Mouse (Mus musculus): ENCODE data around the gene Ppp2r5e.

Ppp2r5e gene

DNA sequence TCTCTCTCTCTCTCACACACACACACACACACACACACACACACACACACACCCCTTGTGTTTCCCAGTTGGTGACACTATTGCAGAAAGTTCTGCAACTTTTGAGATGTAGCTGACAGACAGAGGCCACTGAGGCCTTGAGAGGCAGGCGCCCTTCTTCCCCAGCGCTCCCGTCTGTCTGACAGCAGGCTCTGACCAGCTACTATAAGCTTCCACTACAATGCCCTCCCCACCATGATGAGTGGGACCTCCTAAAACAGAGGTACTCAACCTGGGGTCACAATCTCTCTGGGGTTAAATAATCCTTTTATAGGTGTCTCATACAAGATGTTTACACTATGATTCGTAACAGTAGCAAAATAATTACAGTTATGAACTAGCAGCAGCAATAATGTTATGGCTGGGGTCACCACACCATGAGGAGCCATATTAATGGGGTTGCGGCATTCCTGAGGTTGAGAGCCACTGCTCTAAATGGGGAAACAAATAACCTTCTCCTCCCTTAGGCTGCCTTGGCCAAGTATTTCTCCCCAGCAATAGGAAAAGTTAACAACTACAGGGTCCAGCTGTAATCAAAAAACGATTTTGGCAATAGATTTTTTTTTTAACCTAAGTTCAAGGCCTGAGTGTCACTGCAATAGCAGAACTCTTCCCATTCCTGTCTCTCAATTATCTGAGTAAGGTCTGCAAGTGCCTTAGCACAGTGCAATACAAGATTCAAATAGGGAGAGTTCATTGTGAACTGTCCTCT, 58.2 kb downstream of the Ppp2r5e start:
- no peak for DNase-seq (ENCODE audit: low spot score in 2 of 2)

DNA sequence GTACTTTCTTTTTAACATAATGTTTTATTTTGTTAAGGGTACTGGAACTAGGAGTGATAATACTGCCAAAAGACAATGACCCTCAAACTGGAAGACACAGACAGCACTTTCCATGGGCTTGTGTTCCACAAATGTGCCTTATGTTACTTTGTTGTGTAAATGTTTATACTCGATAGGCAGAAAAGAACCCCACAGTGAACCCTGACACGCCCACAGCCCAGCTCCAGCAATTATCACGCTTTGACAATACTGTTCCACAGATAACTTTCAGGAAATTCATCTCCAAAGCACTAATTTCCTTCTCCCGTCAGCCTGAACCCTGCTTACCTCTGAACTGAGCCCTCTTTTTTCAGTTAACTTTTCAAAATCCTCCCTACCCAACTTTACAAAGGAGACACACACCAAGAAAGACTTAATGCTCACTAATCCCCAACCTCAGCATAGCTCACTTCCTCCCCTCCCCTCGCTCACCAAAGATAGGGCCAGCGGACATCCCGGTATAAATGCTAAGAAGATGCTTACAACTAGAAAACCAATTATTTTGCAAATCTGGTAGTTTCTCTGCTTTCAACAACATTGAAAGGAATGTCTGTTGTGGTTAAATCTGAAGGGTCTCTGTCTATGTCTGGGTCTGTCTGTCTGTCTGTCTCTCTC, 58.9 kb downstream of the Ppp2r5e start:
- no peak for DNase-seq (ENCODE audit: low spot score in 2 of 2)

DNA sequence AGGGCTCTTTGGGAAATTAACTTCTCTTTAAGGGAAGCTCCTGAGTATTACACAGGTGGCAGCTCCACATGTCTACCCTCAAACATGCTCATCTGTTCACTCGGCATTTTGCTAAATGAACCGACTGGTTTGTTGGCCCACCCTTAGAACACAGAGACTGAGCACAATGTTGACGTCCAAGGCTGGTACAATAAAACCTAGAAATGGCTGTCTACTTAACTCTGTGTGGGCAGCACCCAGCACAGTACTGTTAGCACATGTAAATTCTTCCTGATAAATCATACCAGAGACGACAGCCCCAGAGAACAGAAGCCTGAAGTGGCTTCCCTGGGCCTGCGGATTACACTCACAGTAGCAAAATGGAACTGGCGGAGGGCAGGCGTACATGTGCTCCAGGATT, 59.5 kb downstream of the Ppp2r5e start:
- no peak for DNase-seq (ENCODE audit: low spot score in 2 of 2)

DNA sequence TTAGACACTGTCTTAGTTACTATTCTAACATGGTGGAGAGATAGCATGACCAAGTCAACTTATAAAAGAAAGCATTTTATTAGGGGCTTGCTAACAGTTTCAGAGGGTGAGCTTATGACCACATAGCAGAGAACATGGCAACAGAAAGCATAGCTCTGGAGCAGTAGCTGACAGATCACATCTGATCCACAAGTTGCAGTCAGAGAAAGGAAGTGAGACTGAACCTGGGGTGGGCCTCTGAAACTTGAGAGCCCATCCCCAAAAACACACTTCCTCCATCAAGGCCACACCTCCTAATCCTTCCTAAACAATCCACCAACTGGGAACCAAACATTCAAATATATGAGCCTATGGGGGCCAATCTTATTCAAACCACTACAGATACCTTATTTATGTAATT, 62.9 kb downstream of the Ppp2r5e start:
- DNase-seq (ENCODE audit: low spot score in 2 of 2): no peak

DNA sequence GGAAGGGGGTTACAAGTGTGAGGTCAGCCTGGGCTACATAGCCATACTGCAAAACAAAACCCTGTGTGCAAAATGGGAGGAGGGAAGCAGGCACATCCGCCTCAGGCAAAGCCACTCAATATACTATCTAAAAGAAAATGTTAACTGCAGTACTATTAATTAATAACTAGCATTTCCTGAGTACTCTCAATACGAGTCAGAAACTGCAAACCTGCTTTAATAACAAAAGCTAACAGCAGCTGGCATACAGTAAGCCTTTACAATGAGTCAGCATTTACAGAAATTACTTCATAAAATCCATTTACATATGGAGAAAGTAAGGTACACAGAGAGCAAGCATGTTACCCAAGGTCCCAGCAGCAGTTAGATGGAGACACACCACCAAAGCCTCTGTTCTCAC, 64.2 kb downstream of the Ppp2r5e start:
- no peak for DNase-seq (ENCODE audit: low spot score in 2 of 2)

DNA sequence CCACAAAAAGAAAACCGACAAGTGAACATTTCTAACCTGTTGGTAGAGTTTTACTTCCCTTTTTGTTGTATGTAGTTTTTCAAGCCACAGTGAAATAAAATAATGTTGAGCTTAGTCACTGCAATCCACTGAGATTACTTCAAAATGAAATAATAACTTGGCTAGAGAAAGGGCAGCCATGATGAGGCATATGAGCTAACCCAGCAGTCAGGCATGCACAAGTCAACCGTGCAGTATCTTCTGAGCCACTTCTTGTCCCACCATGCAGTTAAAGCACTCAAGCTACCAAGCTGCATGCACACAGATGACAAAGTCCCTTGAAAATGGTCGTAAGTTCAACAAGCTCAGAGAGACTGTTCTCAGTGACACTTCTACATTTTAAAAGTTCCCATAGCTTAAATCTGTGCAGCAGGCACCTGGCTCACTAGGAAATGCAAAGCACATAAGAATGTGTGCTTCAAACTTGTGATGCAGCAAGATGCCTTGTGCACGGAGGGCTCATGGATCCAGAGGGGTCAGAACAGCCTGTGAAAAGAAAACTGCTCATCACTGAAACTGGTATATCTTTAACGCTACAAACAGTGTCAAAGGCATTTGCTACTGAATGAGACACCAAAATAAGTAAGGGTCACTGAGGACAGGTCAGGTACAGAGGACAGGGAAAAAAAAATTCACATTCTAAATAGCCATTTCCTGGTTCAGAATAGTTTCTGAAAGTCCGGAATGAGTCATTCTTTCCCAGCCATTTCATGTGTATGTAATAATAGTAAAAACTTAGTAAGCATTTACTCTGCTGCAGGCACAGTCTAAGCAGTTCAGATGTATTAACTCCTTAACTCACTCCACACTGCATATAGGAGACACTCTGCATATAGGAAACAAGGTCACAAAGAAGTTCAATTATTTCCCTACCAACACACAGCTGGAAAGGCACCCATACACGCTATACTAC, 66.9 kb downstream of the Ppp2r5e start:
- DNase-seq (ENCODE audit: low spot score in 2 of 2): no peak

DNA sequence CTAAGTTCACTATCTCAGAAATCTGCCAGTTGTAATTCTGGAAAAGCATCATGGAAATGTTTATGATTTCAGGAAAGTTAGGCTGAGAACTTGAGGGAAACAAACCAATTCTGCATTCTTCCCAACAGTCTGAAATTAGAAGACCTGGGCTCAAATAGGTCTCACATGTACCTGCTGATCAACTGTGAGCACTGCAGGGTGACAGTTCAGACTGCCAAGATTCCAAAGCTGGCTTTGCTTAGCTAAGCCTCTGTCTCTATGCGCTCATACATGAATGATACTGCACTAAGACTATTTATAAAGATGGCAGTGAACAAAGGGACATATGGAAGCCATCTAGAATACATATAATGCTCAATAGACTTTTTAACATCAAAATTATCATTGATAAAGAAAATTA, 67.7 kb downstream of the Ppp2r5e start:
- DNase-seq (ENCODE audit: low spot score in 2 of 2): no peak

DNA sequence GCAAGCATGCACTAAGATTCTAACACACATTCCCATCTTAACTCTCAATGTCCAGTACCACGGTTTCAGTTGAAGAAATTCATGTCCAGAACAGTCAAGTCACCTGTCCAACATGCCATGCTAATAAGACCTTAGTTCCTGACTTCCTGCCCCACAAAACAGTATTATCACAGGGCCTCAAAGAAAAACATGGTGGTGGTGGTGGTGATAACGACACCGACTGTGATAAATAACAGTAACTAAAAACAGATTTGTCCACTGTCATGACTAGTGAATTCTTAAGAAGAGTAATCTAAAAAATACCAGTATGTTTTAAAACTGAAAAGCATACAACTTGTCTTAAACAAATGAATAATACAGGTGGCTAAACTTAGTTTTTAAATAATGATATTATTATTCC, 71.8 kb downstream of the Ppp2r5e start:
- DNase-seq (ENCODE audit: low spot score in 2 of 2): no peak

DNA sequence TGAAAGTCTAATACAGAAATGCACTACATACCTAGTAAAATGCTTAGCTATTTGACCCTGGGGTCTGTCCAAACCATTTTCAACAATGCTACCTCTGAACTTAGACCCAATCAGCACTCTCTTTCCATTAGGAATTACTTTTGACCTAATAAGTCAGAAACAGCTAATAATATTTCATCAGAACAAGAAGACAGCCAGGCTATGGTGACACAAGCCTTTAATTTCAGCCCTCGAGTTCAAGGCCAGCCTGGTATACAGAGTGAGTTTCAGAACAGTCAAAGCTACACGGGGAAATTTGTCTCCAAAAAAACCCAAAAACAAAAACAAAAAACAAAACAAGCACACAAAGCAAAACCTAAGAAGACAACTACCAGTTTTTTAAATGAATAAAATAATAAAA, 73.1 kb downstream of the Ppp2r5e start:
- DNase-seq (ENCODE audit: low spot score in 2 of 2): no peak

DNA sequence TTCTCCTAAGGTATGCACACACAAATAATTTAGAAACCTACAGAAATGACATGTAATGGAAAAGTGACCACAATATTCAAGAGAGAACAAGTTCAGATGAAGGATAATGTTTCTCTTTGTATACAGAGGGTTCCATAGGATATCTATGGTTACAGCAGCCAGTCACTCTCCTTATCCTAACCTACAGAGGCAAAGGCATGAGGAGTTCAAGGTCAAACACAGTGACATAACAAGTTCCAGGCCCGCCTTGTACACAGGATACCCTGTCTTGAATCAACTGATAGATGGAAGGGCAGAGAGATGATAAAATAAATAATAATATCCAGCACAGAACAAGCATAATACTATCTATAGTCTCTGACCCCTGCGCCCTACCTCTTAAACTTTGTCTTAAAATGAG, 73.7 kb downstream of the Ppp2r5e start:
- DNase-seq (ENCODE audit: low spot score in 2 of 2): no peak

DNA sequence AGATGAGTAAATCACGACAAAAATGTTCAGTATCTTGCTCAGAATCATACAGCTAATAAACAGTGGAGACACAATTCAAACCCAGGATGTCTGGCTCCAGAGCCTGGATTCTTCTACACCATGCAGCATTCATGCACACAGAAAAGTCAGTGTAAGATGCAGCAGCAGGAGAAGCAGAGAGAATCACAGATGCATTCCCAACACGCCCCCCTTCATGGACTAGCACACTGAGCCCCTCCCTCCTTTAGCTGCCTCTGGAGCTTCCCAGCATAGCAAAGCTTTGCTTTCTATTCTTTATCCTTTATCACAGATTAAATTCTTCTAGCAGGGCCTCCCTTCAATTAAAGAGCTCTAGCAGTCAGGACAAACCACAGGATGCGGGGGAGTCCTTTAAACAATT, 75.7 kb downstream of the Ppp2r5e start:
- DNase-seq (ENCODE audit: low spot score in 2 of 2): no peak

DNA sequence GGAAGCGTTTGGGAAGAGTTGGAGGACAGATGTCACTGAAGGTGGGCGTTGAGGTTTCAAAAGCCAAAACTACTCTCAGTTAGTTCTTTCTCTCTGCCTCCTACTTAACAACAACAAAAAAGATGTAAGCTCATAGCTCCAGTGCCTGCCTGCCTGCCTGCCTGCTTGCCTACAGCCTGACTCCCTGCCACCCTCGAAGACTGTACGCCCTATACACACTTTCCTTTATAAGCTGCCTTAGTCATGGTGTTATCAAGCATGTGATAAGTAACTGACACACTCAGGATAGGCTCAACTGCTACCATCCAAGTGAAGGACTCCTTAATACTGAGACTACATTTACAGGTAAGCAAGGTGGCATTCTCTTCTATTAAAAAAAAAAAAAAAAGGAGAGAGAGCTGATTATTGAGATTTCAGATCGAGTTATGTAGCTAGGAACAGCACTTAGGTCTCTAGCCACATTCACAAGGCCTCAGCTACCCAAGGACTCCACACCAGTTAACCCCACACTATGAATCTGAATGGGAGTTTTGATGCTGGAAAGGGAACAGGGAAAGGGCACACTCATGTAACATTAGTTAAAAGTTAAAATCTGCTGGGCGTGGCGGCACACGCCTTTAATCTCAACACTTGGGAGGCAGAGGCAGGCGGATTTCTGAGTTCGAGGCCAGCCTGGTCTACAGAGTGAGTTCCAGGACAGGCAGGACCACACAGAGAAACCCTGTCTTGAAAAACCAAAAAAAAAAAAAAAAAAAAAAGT, 76.7 kb downstream of the Ppp2r5e start:
- DNase-seq (ENCODE audit: low spot score in 2 of 2): no peak

DNA sequence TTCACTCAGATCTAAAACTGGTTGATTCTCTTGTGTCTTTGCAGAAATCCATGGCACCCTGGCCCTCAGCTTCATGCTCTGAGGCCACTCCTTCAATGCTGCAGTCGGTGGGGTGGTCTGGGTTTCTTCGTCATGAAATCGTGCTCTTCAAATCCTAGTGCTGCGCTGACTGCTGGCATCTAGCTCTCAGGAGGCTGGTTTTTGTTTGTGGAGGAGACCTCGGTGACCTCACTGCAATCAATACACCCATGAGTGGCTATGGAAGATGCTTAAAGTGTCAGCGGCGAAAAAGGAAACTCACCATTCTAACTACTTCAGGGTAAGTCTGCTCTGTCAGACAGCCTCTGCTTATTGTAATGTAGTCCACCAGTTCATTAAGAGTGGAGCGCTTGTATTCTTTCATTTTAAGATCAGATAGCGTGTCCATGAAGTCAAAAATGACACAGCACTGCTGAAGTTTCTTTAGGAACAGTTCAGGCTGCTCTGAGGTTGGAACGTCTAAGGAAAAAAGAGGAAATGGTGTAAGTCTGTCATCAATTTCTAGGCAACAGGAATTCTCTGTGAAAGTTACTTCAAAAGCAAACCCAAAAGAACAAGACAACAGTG, 80.6 kb downstream of the Ppp2r5e start:
- no peak for DNase-seq (ENCODE audit: low spot score in 2 of 2)

DNA sequence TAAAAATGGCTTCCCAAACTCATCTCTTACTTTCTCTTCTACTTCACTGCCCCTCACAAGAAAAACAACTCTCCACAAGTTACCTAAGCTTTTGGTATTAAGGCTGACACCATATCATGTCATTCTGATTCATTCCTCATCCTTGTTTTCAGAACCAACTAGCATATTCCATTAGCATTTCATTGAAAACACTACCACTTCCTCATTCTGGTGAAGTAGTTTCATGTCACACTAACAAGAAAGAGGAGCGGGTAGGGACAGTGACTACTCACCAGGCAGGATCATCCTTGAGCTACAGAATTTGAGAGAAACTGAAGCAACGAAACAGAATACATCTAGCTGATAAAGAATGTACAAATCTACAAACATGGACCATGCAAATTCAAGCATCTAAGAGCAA, 84.5 kb downstream of the Ppp2r5e start:
- no peak for DNase-seq (ENCODE audit: low spot score in 2 of 2)

DNA sequence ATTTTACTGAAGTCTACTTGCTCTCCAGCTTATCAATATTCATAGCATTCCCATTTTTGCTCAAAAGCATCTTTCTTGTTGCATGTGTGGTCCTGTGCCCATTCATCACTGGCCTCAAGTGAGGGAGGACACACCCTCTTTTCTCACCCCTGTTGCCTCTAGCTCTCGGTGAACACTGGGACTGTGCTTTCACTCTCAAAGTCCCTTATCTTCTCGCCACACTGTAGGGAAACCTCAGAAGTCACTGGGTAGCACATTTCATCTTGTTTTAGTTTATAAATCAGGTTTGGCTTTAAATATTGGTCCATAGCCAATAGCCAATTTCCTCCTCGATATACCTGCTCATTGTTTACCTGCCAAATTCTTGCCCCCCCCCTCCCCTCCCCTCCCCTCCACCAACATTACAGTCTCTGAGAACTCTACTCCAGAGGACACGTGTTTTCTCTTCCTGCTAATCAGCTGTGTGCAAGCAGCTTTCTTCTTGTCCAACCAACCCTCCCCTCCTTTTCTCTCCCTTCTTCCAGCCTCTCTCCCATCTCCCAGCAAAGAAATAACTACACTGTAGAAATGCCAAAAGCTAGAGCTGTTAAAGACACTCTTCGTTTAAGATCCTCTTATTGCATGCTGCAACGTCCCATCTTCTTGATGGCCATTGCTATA, 90.9 kb downstream of the Ppp2r5e start:
- no peak for DNase-seq (ENCODE audit: low spot score in 2 of 2)

DNA sequence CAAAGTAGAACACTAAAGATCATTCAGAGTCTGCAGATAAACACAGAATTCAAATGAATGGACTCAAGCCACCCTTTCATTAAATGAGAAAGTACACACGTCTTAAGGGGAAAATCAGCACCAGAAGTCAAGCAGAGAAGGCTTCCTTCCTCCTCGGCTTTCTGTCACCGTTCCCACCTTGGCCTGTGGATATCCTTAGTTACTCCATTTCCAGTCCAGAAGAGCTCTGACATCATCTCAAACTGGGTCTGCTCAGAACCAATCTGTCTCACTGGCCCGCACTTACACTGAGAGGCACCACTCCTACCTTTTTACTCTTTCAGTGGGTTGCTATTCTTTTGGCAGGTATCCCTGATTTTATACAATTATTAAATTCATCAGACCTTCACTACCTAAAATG, 93.4 kb downstream of the Ppp2r5e start:
- no peak for DNase-seq (ENCODE audit: low spot score in 2 of 2)

DNA sequence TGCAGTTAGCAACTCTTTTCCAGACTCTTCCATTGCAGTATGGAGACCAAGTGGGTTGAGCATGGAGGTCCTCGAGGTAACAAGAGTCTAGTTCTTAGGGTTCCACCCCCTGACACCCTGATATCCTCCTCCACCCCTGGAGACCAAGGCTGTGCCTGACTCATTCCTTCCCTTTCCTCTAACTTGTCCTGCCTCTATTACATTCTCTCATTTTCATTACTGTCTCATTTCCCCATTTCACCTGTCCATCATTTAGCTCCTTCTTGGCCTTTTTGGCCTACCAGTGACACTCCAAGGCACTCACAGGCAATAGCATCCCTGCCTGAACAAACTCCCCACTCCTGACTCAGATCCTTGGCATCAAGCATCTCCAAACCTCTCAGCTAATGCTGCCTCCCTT, 98.3 kb downstream of the Ppp2r5e start:
- DNase-seq (ENCODE audit: low spot score in 2 of 2): no peak

DNA sequence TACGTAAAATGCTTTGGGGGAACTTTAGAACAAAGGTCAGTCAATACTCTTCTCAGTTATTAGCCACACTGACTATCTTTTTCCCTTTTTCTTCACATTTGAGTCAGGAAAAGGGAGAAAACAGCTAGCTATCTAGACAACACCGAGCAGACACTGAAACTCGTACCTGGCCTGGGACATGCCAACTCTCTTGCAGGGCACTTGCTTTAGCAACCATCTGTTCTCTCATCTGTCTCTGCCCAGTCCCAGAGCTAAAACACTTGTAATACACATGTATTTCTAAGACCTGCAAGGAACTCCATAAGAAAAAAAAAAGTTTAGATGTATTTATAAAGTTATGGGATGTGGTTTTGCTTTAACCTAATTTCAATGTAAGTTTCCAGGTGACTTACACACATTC, 100.4 kb downstream of the Ppp2r5e start:
- DNase-seq (ENCODE audit: low spot score in 2 of 2): no peak

DNA sequence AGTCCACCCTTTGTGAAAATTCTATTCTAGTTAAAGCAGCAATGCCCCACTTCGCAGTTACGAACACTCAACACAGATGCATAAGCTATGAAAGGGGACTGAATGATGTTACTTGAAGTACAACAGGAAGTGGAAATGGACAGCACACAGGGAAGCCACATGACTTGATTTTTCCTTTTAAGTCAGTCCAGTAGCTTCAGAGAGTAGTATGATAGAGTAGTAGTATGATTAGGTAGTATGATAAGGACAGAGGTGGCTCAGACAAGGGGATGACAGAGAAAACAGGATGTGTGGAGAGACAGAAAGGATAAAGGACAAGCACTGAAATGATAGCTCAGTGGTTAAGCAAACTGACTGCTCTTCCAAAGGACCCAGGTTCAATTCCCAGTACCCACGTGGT, 101.4 kb downstream of the Ppp2r5e start:
- no peak for DNase-seq (ENCODE audit: low spot score in 2 of 2)

DNA sequence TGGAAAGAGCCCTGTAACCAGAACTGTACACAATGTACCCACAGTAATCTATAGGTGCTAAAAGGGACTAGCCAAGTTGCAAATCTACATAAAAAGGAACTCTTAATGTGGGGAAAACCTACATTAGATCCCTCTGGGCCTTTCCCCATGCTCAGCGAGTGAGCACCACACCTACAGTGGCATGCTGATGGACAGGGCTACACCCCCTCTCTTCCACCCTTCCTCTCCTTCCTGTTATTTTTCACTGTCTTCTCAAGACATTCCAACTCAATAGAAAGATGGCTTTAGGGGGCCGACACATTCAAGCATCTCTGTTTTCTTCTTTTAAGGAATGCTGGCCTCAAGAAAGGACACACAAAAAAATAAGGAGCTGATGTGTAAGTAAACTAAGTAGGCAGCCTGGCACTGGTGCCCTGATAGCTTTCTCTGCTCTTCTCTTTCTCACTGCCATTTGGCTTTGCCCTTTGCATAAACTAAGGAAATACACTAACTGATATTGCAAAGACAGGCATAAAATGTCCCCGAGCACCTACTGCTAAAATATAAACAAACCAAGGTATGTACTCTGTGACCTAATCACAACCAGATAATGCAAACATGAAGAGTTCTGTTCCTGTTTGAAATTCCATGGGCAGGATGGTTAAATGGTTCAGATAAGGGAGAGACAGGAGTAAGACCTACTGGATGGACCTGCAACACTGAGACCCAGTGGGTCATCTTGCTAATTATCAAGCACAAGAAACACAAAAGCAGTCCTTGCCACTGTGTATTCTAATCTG, 103.3 kb downstream of the Ppp2r5e start:
- DNase-seq (ENCODE audit: low spot score in 2 of 2): no peak
